Mouse (Mus musculus): ENCODE measurements around the gene Maea. TPM values are rescaled to one million over a fixed set of nuclear protein-coding genes. Genes with fewer than 3 reads are reported as not detected.
"Not testable (repeated sequence)": the region's sequence is repeated elsewhere in the genome, so short reads cannot be mapped to it uniquely, and the experiment has no call there.

The Maea gene
- polyA plus RNA-seq (2016; fragmentation: Nextera tagmentation; extraction: Ambion mirVana): 140 and 156 TPM in 2 replicates

GRCm38 (mm10) chr5:33335273-33335976 lies at the start of gene Maea:
TSS of gene Maea (plus strand) at chr5:33335509.
- DNase-seq (ENCODE audit: low spot score): peak; percentile 99
- H3K27ac ChIP-seq: peak within 1 kb of the TSS; percentile 97
- no peaks in the 10 kb centered on the region for H3K27me3 ChIP-seq (ENCODE audit: insufficient read depth, poor library complexity, severe bottlenecking)
- under 1% methylated on average over 70 of the region's 71 CpGs for WGBS
- no peaks in the 10 kb centered on the region; the same call in 1 of the 2 replicates for H3K9me3 ChIP-seq
- peaks cover 22% of the 10 kb centered on the region for H3K36me3 ChIP-seq
- peaks cover 23% of the 10 kb centered on the region for H3K4me1 ChIP-seq
- H3K4me3 ChIP-seq: peak within 1 kb of the TSS; percentile 99

GRCm38 (mm10) chr5:33293796-33294430 lies 41.4 kb upstream of the Maea start:
- H3K27ac ChIP-seq: no peak overlapping the region
- no peaks in the 10 kb centered on the region for H3K4me1 ChIP-seq
- no peaks in the 10 kb centered on the region for H3K9me3 ChIP-seq
- no peak overlapping the region for H3K4me3 ChIP-seq
- no peak for DNase-seq (ENCODE audit: low spot score)
- WGBS: 66% methylated on average over 16 of the region's 16 CpGs
- no peaks in the 10 kb centered on the region for H3K27me3 ChIP-seq (ENCODE audit: insufficient read depth, poor library complexity, severe bottlenecking)
- H3K36me3 ChIP-seq: no peaks in the 10 kb centered on the region

GRCm38 (mm10) chr5:33297164-33297563 lies 38.1 kb upstream of the Maea start:
- Histone ChIP-seq H3K27me3 (ENCODE audit: insufficient read depth, poor library complexity, severe bottlenecking) (no peaks in the 10 kb centered on the region), H3K27ac (no peak overlapping the region), H3K4me3 (no peak overlapping the region), H3K4me1 (no peaks in the 10 kb centered on the region), H3K36me3 (no peaks in the 10 kb centered on the region), H3K9me3 (no peaks in the 10 kb centered on the region)
- DNase-seq (ENCODE audit: low spot score): no peak
- WGBS: 66% methylated on average over 6 of the region's 6 CpGs

GRCm38 (mm10) chr5:33301801-33302200 lies 33.5 kb upstream of the Maea start:
- H3K27ac ChIP-seq: no peak overlapping the region

GRCm38 (mm10) chr5:33310704-33311462 lies 24.4 kb upstream of the Maea start:
- Histone ChIP-seq H3K27ac (no peak overlapping the region), H3K4me3 (no peak overlapping the region), H3K4me1 (no peaks in the 10 kb centered on the region), H3K9me3 (no peaks in the 10 kb centered on the region), H3K27me3 (ENCODE audit: insufficient read depth, poor library complexity, severe bottlenecking) (no peaks in the 10 kb centered on the region), H3K36me3 (no peaks in the 10 kb centered on the region)
- DNase-seq (ENCODE audit: low spot score): no peak
- WGBS: 69% methylated on average over 3 of the region's 3 CpGs

More at GRCm38 (mm10) chr5:33301801-33302200, 33.5 kb upstream of the Maea start:
- Histone ChIP-seq H3K36me3 (no peaks in the 10 kb centered on the region), H3K27me3 (ENCODE audit: insufficient read depth, poor library complexity, severe bottlenecking) (no peaks in the 10 kb centered on the region), H3K4me3 (no peak overlapping the region), H3K9me3 (no peaks in the 10 kb centered on the region), H3K4me1 (no peaks in the 10 kb centered on the region)
- no peak for DNase-seq (ENCODE audit: low spot score)
- WGBS: 75% methylated on average over 2 of the region's 2 CpGs

GRCm38 (mm10) chr5:33312192-33312591 lies 23.1 kb upstream of the Maea start:
- H3K27ac ChIP-seq: no peak overlapping the region
- no peak for DNase-seq (ENCODE audit: low spot score)
- H3K4me1 ChIP-seq: no peaks in the 10 kb centered on the region
- no peaks in the 10 kb centered on the region for H3K36me3 ChIP-seq
- H3K27me3 ChIP-seq (ENCODE audit: insufficient read depth, poor library complexity, severe bottlenecking): no peaks in the 10 kb centered on the region
- 75% methylated on average over 7 of the region's 7 CpGs for WGBS
- H3K4me3 ChIP-seq: no peak overlapping the region
- H3K9me3 ChIP-seq: no peaks in the 10 kb centered on the region

GRCm38 (mm10) chr5:33324491-33324890 lies 10.8 kb upstream of the Maea start:
- no peaks in the 10 kb centered on the region for H3K27me3 ChIP-seq (ENCODE audit: insufficient read depth, poor library complexity, severe bottlenecking)
- H3K36me3 ChIP-seq: no peaks in the 10 kb centered on the region
- DNase-seq (ENCODE audit: low spot score): no peak
- 56% methylated on average over 2 of the region's 2 CpGs for WGBS
- no peak overlapping the region for H3K4me3 ChIP-seq
- H3K27ac ChIP-seq: no peak overlapping the region
- no peaks in the 10 kb centered on the region for H3K9me3 ChIP-seq
- H3K4me1 ChIP-seq: no peaks in the 10 kb centered on the region

GRCm38 (mm10) chr5:33334381-33335272 lies 682 bp upstream of the Maea start:
- DNase-seq (ENCODE audit: low spot score): peak; percentile 53
- 26% methylated on average over 18 of the region's 18 CpGs for WGBS
- H3K4me1 ChIP-seq: peaks cover 19% of the 10 kb centered on the region

GRCm38 (mm10) chr5:33335977-33336360 lies 660 bp downstream of the Maea start:
- Histone ChIP-seq H3K4me1 (peaks cover 26% of the 10 kb centered on the region), H3K27ac (peak overlapping the region; percentile 97), H3K9me3 (no peaks in the 10 kb centered on the region; the same call in 1 of the 2 replicates), H3K27me3 (ENCODE audit: insufficient read depth, poor library complexity, severe bottlenecking) (no peaks in the 10 kb centered on the region), H3K36me3 (peaks cover 24% of the 10 kb centered on the region), H3K4me3 (peak overlapping the region; percentile 99)
- 0% methylated on average over 31 of the region's 31 CpGs for WGBS
- DNase-seq (ENCODE audit: low spot score): peak; percentile 79

More at GRCm38 (mm10) chr5:33334381-33335272, 682 bp upstream of the Maea start:
- Histone ChIP-seq H3K27me3 (ENCODE audit: insufficient read depth, poor library complexity, severe bottlenecking) (no peaks in the 10 kb centered on the region), H3K27ac (peak overlapping the region; percentile 97), H3K4me3 (peak overlapping the region; percentile 99), H3K36me3 (peaks cover 16% of the 10 kb centered on the region), H3K9me3 (no peaks in the 10 kb centered on the region; the same call in 1 of the 2 replicates)

- Histone ChIP-seq H3K27me3 (ENCODE audit: insufficient read depth, poor library complexity, severe bottlenecking) (no peaks in the 10 kb centered on the region), H3K9me3 (no peaks in the 10 kb centered on the region; the same call in 1 of the 2 replicates), H3K4me3 (no peak overlapping the region), H3K36me3 (peaks cover 33% of the 10 kb centered on the region), H3K27ac (no peak overlapping the region), H3K4me1 (peaks cover 35% of the 10 kb centered on the region)
- WGBS: 52% methylated on average over 8 of the region's 8 CpGs
- DNase-seq (ENCODE audit: low spot score): no peak
Observed at GRCm38 (mm10) chr5:33337206-33337605, 1.9 kb downstream of the Maea start.

GRCm38 (mm10) chr5:33341165-33341564 lies 5.9 kb downstream of the Maea start:
- H3K27me3 ChIP-seq (ENCODE audit: insufficient read depth, poor library complexity, severe bottlenecking): no peaks in the 10 kb centered on the region
- H3K4me1 ChIP-seq: peaks cover 54% of the 10 kb centered on the region
- H3K4me3 ChIP-seq: no peak overlapping the region
- no peaks in the 10 kb centered on the region for H3K9me3 ChIP-seq
- H3K27ac ChIP-seq: no peak overlapping the region
- peaks cover 50% of the 10 kb centered on the region for H3K36me3 ChIP-seq
- WGBS: 82% methylated on average over 6 of the region's 6 CpGs
- no peak for DNase-seq (ENCODE audit: low spot score)

GRCm38 (mm10) chr5:33342248-33342647 lies 6.9 kb downstream of the Maea start:
- not testable (repeated sequence) for H3K27me3 ChIP-seq (ENCODE audit: insufficient read depth, poor library complexity, severe bottlenecking)
- H3K36me3 ChIP-seq: peaks cover 53% of the 10 kb centered on the region

More at GRCm38 (mm10) chr5:33342248-33342647, 6.9 kb downstream of the Maea start:
- WGBS: 64% methylated on average over 3 of the region's 3 CpGs
- not testable (repeated sequence) for H3K27ac ChIP-seq; DNase-seq (ENCODE audit: low spot score); H3K9me3 ChIP-seq; H3K4me3 ChIP-seq
- H3K4me1 ChIP-seq: peaks cover 50% of the 10 kb centered on the region

Data from heart, embryonic 10.5 days (tissue).